Mouse (Mus musculus): ENCODE data around the gene Spo11. TPM values are rescaled to one million over a fixed set of nuclear protein-coding genes. Genes with fewer than 3 reads are reported as not detected.

Gene Spo11
- 2.0 TPM for total RNA-seq (2023)

GRCm38 (mm10) chr2:172977409-172978130 is at the start of gene Spo11:
Gene Spo11 (plus strand): TSS chr2:172977700.

GRCm38 (mm10) chr2:172940003-172940798 is 37.3 kb upstream of the Spo11 start, which contains the start of gene Bmp7:
Gene Bmp7 (minus strand): TSS chr2:172940321.

DNA sequence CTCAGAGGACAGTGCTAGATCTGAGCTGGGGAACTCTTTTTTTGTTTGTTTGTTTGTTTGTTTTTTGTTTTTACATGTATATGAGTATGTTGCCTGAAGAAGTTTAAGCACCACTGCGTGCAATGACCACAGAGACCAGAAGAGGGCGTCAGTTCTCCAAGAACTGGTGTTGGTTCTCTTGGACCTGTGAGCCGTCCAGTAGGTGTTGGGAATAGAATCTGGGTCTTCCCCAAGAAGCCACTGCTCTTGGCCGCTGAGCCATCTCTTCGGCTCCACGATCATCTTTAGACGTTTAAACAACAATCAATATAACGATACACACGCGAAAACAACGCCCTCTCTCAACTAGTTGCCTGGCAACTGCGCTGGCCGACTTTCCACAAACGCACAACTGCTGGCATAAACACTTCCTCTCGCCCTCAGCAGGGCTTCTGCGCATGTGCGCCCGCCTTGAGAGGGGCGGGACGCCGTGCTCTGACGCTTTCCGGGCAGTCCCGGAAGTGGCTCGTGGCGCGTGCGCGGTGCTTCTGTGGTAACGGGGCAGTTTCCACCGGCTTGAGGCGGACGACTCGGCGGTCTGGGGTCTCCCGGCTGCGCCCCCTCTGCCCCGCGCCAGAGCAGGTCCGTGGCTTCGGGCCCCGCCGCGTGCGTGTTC is 22.3 kb downstream of the Spo11 start, which contains the start of gene Rae1:
Rae1 (plus strand) TSS at position 488 of the 655 bp plus-strand sequence.

GRCm38 (mm10) chr2:173020430-173020829 is 42.9 kb downstream of the Spo11 start, which contains the start of gene Rbm38:
Gene Rbm38 (plus strand): TSS chr2:173020498.

Other genes with a start within 250 kb of the Spo11 start
- 1.7 TPM for gene Bmp7, start 37.4 kb upstream of the Spo11 start, total RNA-seq (2023)
- gene Rae1, start 22.4 kb downstream of the Spo11 start, total RNA-seq (2023), result 104 TPM
- gene Rbm38, start 42.8 kb downstream of the Spo11 start, total RNA-seq (2023), result 313 TPM
- gene Ctcfl, start 141.8 kb downstream of the Spo11 start, total RNA-seq (2023), result not detected
- gene Pck1, start 175.3 kb downstream of the Spo11 start, total RNA-seq (2023), result not detected
- 78.9 TPM for gene Zbp1, start 241.2 kb downstream of the Spo11 start, total RNA-seq (2023)

Data from CD4-positive naive resting alpha-beta T cell, adult 57 days (primary cell).